Mouse (Mus musculus) liver, embryonic 14.5 days (tissue): Measurements from ENCODE around the gene Zbtb8a.

Source experiments
- CTCF ChIP-seq: IDR thresholded peaks from 2 replicates; pipeline ENCODE4 v1.5.1; 2016; ENCODE audit warnings: antibody characterized with exemption, low read depth, control low read depth
- EP300 ChIP-seq: IDR thresholded peaks from 2 replicates; pipeline ENCODE4 v1.6.1; 2016; ENCODE audit warnings: antibody characterized with exemption, low read depth

DNA sequence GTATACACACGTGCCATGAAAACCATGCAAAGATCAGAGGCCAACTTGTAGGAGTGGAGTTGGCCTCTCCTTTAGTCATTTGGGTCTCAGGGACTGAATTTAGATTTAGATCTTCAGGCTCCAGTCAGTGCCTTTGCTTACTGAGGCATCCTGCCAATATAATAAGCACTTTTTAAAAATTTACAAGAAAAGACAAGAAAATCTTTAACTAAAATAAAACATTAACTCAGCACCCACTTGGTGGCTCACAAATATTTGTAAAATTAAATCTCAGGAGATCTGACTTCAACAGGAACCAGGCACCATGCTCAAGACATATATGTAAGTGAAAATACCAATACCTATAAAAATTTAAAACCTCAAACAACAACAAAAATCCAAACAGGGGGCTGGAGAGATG, 57.0 kb downstream of the Zbtb8a start:
- TF ChIP-seq CTCF (no peak), EP300 (no peak)
